ENCODE assay signal across 8 mouse cellular contexts in genomic region chr4:41050726-41051675, GRCm38 (mm10). TPM values are rescaled to one million over a fixed set of nuclear protein-coding genes. Genes with fewer than 3 reads are reported as not detected.
DNase-seq lines count a peak whose midpoint lies in the region; ATAC-seq lines count a peak whose summit lies in the region.

No protein-coding gene starts in this region.

- peak overlapping the region; percentile 21; the same call in 1 of the 2 replicates for H3K4me3 ChIP-seq in heart, embryonic 15.5 days
- H3K4me3 ChIP-seq in liver, embryonic 13.5 days (replicated peaks): no peak overlapping the region
- H3K4me3 ChIP-seq in stomach, embryonic 15.5 days (replicated peaks): no peak overlapping the region

- peak overlapping the region; percentile 44 for H3K4me2 ChIP-seq in heart, embryonic 15.5 days
- H3K4me2 ChIP-seq in liver, embryonic 13.5 days: peak overlapping the region; percentile 38
- H3K4me2 ChIP-seq in stomach, embryonic 15.5 days: peak overlapping the region; percentile 44

- WGBS in heart, embryonic 15.5 days: 31% methylated on average over 16 of the region's 16 CpGs
- 32% methylated on average over 16 of the region's 16 CpGs for WGBS in liver, embryonic 13.5 days (ENCODE audit: insufficient replicate concordance)
- WGBS in stomach, embryonic 15.5 days: 32% methylated on average over 16 of the region's 16 CpGs

- DNase-seq in CD4-positive, CD25-positive, alpha-beta regulatory T cell, adult 2 months (ENCODE audit: low read depth, low spot score): peak; percentile 85
- peak; percentile 66 for DNase-seq in brain, embryonic 18.5 days (ENCODE audit: low read depth, low spot score)
- DNase-seq in kidney, postnatal 14 days: peak; percentile 88
- peak; percentile 66 for DNase-seq in liver, embryonic 13.5 days
- DNase-seq in neural tube, embryonic 10.5 days (ENCODE audit: extremely low spot score, low spot score): peak; percentile 86

- H3K36me3 ChIP-seq in heart, embryonic 15.5 days: no peaks in the 10 kb centered on the region
- no peaks in the 10 kb centered on the region for H3K36me3 ChIP-seq in liver, embryonic 13.5 days
- H3K36me3 ChIP-seq in stomach, embryonic 15.5 days: no peaks in the 10 kb centered on the region

- H3K9me3 ChIP-seq in heart, embryonic 15.5 days (replicated peaks): no peaks in the 10 kb centered on the region
- H3K9me3 ChIP-seq in liver, embryonic 13.5 days (replicated peaks): no peaks in the 10 kb centered on the region
- no peaks in the 10 kb centered on the region for H3K9me3 ChIP-seq in stomach, embryonic 15.5 days

- peaks cover 33% of the 10 kb centered on the region for H3K4me1 ChIP-seq in heart, embryonic 15.5 days (replicated peaks)
- H3K4me1 ChIP-seq in liver, embryonic 13.5 days (replicated peaks): peaks cover 45% of the 10 kb centered on the region
- H3K4me1 ChIP-seq in stomach, embryonic 15.5 days: peaks cover 5% of the 10 kb centered on the region

- no peaks in the 10 kb centered on the region for H3K27me3 ChIP-seq in heart, embryonic 15.5 days
- H3K27me3 ChIP-seq in liver, embryonic 13.5 days: peaks cover 4% of the 10 kb centered on the region; the same call in 1 of the 2 replicates
- H3K27me3 ChIP-seq in stomach, embryonic 15.5 days (replicated peaks): no peaks in the 10 kb centered on the region

- peak; percentile 63 for ATAC-seq in erythroid progenitor cell, adult 5-6 weeks (replicated peaks; ENCODE audit: low FRiP score, poor library complexity, severe bottlenecking)
- no peak for ATAC-seq in heart, embryonic 15.5 days (replicated peaks; ENCODE audit: insufficient number of reproducible peaks, insufficient read depth, low FRiP score, low read depth)
- ATAC-seq in liver, embryonic 13.5 days (ENCODE audit: low read depth): no peak; the same call in 1 of the 2 replicates
- ATAC-seq in stomach, embryonic 15.5 days (ENCODE audit: insufficient read depth, low FRiP score, low read depth): peak; percentile 29; the same call in 1 of the 2 replicates

- no peak overlapping the region for H3K9ac ChIP-seq in heart, embryonic 15.5 days
- H3K9ac ChIP-seq in liver, embryonic 13.5 days: no peak overlapping the region
- no peak overlapping the region for H3K9ac ChIP-seq in stomach, embryonic 15.5 days

- H3K27ac ChIP-seq in heart, embryonic 15.5 days: no peak overlapping the region
- no peak overlapping the region for H3K27ac ChIP-seq in liver, embryonic 13.5 days
- H3K27ac ChIP-seq in stomach, embryonic 15.5 days: no peak overlapping the region

RNA-seq across cellular contexts. Expression of gene Aqp7, which starts 3.1 kb away (rescaled TPM):
- total RNA-seq in erythroid progenitor cell, adult 5-6 weeks (2015; ENCODE audit: low replicate concordance): not detected in 2 replicates
- not detected in 2 replicates for total RNA-seq in erythroid progenitor cell, adult 5-6 weeks (2017; ENCODE audit: low replicate concordance)
- 0.44 and 0.87 TPM in 2 replicates for polyA plus RNA-seq in heart, embryonic 15.5 days (2015; fragmentation: Nextera tagmentation; extraction: Ambion mirVana)
- 1.2 and 1.4 TPM in 2 replicates for polyA plus RNA-seq in liver, embryonic 13.5 days (2015; fragmentation: Nextera tagmentation; extraction: Ambion mirVana)
- polyA plus RNA-seq in stomach, embryonic 15.5 days (2015; fragmentation: Nextera tagmentation; extraction: Ambion mirVana): 0.35 and 0.42 TPM in 2 replicates

RNA-seq across cellular contexts. Expression of gene Aqp3, which starts 47.0 kb away (rescaled TPM):
- total RNA-seq in erythroid progenitor cell, adult 5-6 weeks (2015; ENCODE audit: low replicate concordance): not detected in 2 replicates
- 0.26 TPM in 1 of 2 replicates, not detected in the other for total RNA-seq in erythroid progenitor cell, adult 5-6 weeks (2017; ENCODE audit: low replicate concordance)
- polyA plus RNA-seq in heart, embryonic 15.5 days (2015; fragmentation: Nextera tagmentation; extraction: Ambion mirVana): 0.49 and 3.1 TPM in 2 replicates
- 13.8 and 14.7 TPM in 2 replicates for polyA plus RNA-seq in liver, embryonic 13.5 days (2015; fragmentation: Nextera tagmentation; extraction: Ambion mirVana)
- 44.5 and 73.3 TPM in 2 replicates for polyA plus RNA-seq in stomach, embryonic 15.5 days (2015; fragmentation: Nextera tagmentation; extraction: Ambion mirVana)

Comparison
In these comparisons a context has a peak if more than half of its experiments do, and no peak if none do; other contexts are left out.
1. ATAC-seq: peak in erythroid progenitor cell, adult 5-6 weeks (single experiment) and stomach, embryonic 15.5 days (single experiment); none in heart, embryonic 15.5 days (single experiment) and liver, embryonic 13.5 days (single experiment).
2. Peak in every context shown above with its lines, with median percentiles within 50 percentile points of each other: DNase-seq and H3K4me2 ChIP-seq.